Mouse (Mus musculus) CD4-positive, CD25-positive, alpha-beta regulatory T cell, adult 4 months (primary cell): ENCODE results near the gene Bcap31. TPM values are rescaled to one million over a fixed set of nuclear protein-coding genes. Genes with fewer than 3 reads are reported as not detected.
A peak's percentile ranks its signal among the peaks of the same experiment; 100 is the strongest.
"Not testable (repeated sequence)": the region's sequence is repeated elsewhere in the genome, so short reads cannot be mapped to it uniquely, and the experiment has no call there.

Experiments used
- ATAC-seq: one replicate; pipeline ENCODE4 v1.8.0; 2017
- polyA plus RNA-seq, 2 experiments: library from polyadenylated mRNA; unstranded; fragments of 100-300 nt; shearing (Covaris generic); gene quantifications; one replicate each; pipeline ENCODE4 v1.2.1; 2017

Gene Bcap31
- polyA plus RNA-seq, result 100 to 1,000 TPM; 283 to 291 TPM

GRCm38 (mm10) chrX:73716109-73716661 is at the start of gene Bcap31, which contains the start of gene Abcd1:
Gene Bcap31 (minus strand): TSS chrX:73716175.
Gene Abcd1 (plus strand): TSS chrX:73716597.
- ATAC-seq, result peak; percentile 87

- ATAC-seq, result no peak
Observed at GRCm38 (mm10) chrX:73765311-73765710, 49.3 kb upstream of the Bcap31 start.

- ATAC-seq, result no peak
Observed at GRCm38 (mm10) chrX:73758611-73759290, 42.8 kb upstream of the Bcap31 start.

- ATAC-seq, result no peak
Observed at GRCm38 (mm10) chrX:73756334-73757140, 40.6 kb upstream of the Bcap31 start, which contains the start of gene Plxnb3. Gene Plxnb3 (plus strand): TSS chrX:73757090.

GRCm38 (mm10) chrX:73748977-73749376 is 33.0 kb upstream of the Bcap31 start:
- no peak for ATAC-seq

GRCm38 (mm10) chrX:73744774-73745481 is 29.0 kb upstream of the Bcap31 start:
- ATAC-seq, result no peak

- not testable (repeated sequence) for ATAC-seq
Observed at GRCm38 (mm10) chrX:73739841-73740240, 23.9 kb upstream of the Bcap31 start.

GRCm38 (mm10) chrX:73739151-73739550 is 23.2 kb upstream of the Bcap31 start:
- no peak for ATAC-seq

- ATAC-seq, result no peak
Observed at GRCm38 (mm10) chrX:73738155-73738554, 22.2 kb upstream of the Bcap31 start.

GRCm38 (mm10) chrX:73730908-73731307 is 14.9 kb upstream of the Bcap31 start:
- no peak for ATAC-seq

GRCm38 (mm10) chrX:73718686-73719362 is 2.8 kb upstream of the Bcap31 start:
- ATAC-seq, result peak; percentile 15

GRCm38 (mm10) chrX:73718271-73718670 is 2.3 kb upstream of the Bcap31 start:
- ATAC-seq, result no peak

GRCm38 (mm10) chrX:73717667-73718066 is 1.7 kb upstream of the Bcap31 start:
- ATAC-seq, result no peak

GRCm38 (mm10) chrX:73716709-73717545 is 952 bp upstream of the Bcap31 start:
- no peak for ATAC-seq

- ATAC-seq, result no peak
Observed at GRCm38 (mm10) chrX:73715476-73716108, 383 bp downstream of the Bcap31 start.

- no peak for ATAC-seq
Observed at GRCm38 (mm10) chrX:73700472-73700871, 15.5 kb downstream of the Bcap31 start.

GRCm38 (mm10) chrX:73690917-73691629 is 24.9 kb downstream of the Bcap31 start:
- ATAC-seq, result peak; percentile 67

- ATAC-seq, result no peak
Observed at GRCm38 (mm10) chrX:73685629-73686028, 30.3 kb downstream of the Bcap31 start.

GRCm38 (mm10) chrX:73684978-73685377 is 31.0 kb downstream of the Bcap31 start:
- no peak for ATAC-seq

- ATAC-seq, result no peak
Observed at GRCm38 (mm10) chrX:73684156-73684555, 31.8 kb downstream of the Bcap31 start.
